Mouse (Mus musculus) forebrain, embryonic 10.5 days (tissue): ENCODE measurements around the gene Siah3. TPM values are rescaled to one million over a fixed set of nuclear protein-coding genes. Genes with fewer than 3 reads are reported as not detected.
A peak's percentile ranks its signal among the peaks of the same experiment; 100 is the strongest.

Experiments used
- DNase-seq: peaks from one replicate; pipeline ENCODE4 v3.0.0-alpha.2; 2017; ENCODE audit warnings: low spot score; ENCODE audit errors: extremely low spot score
- H3K27ac ChIP-seq: fragments of 300-500 bp; sonication (generic); 2 replicates; pipeline ENCODE4 v1.5.1; 2016; ENCODE audit warnings: mild to moderate bottlenecking
- H3K27me3 ChIP-seq: fragments of 300-500 bp; sonication (generic); 2 replicates; pipeline ENCODE4 v1.6.1; 2016; ENCODE audit warnings: mild to moderate bottlenecking; ENCODE audit not compliant: poor library complexity, severe bottlenecking
- H3K36me3 ChIP-seq: fragments of 300-500 bp; sonication (generic); replicated peaks from 2 replicates; pipeline ENCODE4 v1.6.1; 2016; ENCODE audit warnings: mild to moderate bottlenecking, moderate library complexity
- H3K4me1 ChIP-seq: fragments of 300-500 bp; sonication (generic); 2 replicates; pipeline ENCODE4 v1.6.1; 2016
- H3K4me3 ChIP-seq: fragments of 300-500 bp; sonication (generic); 2 replicates; pipeline ENCODE4 v1.5.1; 2016; ENCODE audit warnings: mild to moderate bottlenecking, moderate library complexity
- H3K9me3 ChIP-seq: fragments of 300-500 bp; sonication (generic); 2 replicates; pipeline ENCODE4 v1.6.1; 2016; ENCODE audit warnings: mild to moderate bottlenecking, moderate library complexity
- WGBS: fragments of 180-500 bp; shearing (Covaris S2); methylation state at CpG from one replicate; pipeline ENCODE4 v1.1.7; 2016; 5-methylcytosine and 5-hydroxymethylcytosine counted together
- polyA plus RNA-seq: library from polyadenylated mRNA; unstranded; fragments of >200 nt; fragmentation: Nextera tagmentation; extraction: Ambion mirVana; gene quantifications from 2 replicates; pipeline ENCODE4 v1.2.1, GENCODE M21; 2016

Siah3 gene
- polyA plus RNA-seq, 1 experiment from 2014 or later = 0.63 TPM

DNA sequence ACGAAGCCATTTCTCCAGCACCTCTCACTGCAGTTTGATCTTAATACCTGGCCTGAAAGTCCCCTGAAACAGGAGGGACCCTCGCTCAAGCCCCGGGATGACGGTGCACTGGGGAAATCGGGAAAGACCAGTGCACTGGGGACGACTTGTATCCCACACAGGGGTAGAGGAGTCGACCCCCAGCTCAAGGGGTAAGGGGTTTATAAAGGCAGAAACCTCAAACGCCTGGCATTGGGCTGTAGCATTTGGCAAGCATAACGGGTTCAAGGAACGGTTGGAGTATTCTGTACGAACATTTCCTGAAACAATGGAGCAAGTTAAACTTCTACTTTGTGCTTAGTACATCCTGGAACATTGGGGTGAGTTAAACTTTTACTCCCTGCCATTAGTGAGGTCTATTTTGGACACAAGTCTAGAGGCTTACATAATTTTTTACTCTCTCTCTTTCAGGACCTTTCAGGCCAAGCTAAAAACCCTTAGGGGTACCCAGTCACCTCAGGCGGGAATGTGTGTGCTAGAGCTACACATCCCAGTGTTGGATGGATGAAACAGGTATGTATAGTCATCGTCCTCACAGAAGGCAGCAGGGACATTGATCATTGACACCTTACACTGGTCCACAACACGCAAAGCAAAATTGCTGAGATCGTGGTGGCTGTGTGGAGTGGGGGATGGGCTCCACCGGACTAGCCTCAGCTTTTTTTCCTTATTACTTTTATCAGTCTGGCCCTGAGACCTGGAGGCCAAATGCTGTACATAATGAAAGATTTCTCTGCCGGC is 84.6 kb downstream of the Siah3 start:
- H3K4me3 ChIP-seq = no peak overlapping the region
- no peaks in the 10 kb centered on the region for H3K9me3 ChIP-seq
- H3K27me3 ChIP-seq = peaks cover 6% of the 10 kb centered on the region
- no peaks in the 10 kb centered on the region for H3K36me3 ChIP-seq
- no peak for DNase-seq
- peak overlapping the region; percentile 53 for H3K27ac ChIP-seq
- WGBS = 74% methylated on average over 17 of the region's 17 CpGs
- peaks cover 49% of the 10 kb centered on the region for H3K4me1 ChIP-seq

DNA sequence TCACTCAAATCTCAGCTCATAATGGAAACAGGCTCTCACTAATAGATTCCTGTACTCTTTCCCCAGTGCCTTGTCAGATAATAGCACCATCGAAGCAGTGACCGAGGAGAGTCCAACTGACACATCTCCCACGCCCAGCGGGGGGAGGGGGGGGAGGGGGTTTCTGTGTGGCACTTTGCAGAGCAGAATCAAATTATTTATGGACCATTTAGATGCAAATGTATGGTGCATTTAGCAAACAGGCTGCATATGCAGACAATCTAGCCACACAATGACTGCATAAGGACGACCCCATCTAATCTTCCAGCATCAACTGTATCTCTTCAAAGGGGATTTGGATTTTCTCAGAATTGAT is 85.2 kb downstream of the Siah3 start:
- no peaks in the 10 kb centered on the region for H3K9me3 ChIP-seq
- DNase-seq = no peak
- peak overlapping the region; percentile 53 for H3K27ac ChIP-seq
- no peaks in the 10 kb centered on the region for H3K36me3 ChIP-seq
- H3K27me3 ChIP-seq = peaks cover 6% of the 10 kb centered on the region
- peaks cover 49% of the 10 kb centered on the region for H3K4me1 ChIP-seq
- 22% methylated on average over 5 of the region's 5 CpGs for WGBS
- H3K4me3 ChIP-seq = no peak overlapping the region

DNA sequence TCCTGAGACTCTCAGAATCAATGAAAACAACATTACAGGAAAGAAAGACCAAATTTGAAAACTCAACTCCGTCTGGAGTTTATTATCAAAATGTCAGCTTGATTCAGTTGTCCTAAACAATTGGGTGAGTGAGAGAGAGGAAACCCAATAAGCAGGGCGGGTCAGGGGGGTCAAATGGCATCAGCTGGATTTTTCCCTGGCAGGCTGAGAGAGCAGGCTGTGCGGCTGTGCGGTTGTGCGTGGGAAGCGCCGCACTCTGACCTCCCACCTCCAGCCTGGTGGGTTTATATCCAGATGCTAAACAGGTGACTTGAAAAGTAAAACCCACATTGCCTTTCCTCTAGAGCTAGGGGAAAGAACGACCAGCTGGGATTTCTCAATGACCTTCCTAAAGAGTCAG is 85.9 kb downstream of the Siah3 start:
- Histone ChIP-seq H3K4me3 (no peak overlapping the region), H3K27me3 (peaks cover 6% of the 10 kb centered on the region), H3K9me3 (no peaks in the 10 kb centered on the region), H3K27ac (peak overlapping the region; percentile 53; the same call in 1 of the 2 replicates), H3K4me1 (peaks cover 41% of the 10 kb centered on the region), H3K36me3 (no peaks in the 10 kb centered on the region)
- WGBS = 16% methylated on average over 8 of the region's 8 CpGs
- DNase-seq = peak; percentile 49

DNA sequence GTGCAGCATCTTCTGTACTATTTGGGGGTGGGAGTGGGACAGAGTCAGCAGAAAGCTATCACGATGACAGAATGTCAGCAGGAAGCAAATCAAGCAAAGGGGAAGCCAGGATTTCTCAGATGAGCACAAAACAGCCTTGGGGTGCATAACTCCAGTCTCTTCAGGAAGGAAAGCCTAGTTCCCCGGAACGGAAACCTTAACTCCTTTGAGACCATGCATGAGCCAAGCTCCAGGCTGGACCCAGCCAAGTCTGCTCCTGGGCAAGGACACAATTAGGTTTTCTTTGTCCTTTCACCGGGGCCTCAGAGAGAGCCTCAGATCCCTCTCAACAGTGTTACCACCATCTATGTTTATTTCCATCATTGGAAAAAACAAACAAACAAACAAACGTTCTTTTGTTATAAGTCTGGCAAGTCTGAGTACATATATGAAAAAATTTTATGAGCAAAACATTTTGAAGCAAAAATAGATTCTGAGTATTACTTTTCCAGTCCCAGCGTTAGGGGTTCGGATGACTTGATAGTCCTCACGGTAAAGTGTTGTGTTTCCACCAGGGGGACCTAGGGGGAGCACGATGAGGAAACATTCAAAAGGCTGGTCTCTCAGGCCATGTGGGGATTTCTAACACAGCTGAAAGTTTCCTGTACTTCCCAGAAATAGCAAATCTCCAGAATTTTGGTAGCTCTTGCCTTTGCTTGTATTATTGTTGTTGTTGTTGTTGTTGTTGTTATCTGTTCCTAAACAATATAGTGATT is 106.0 kb downstream of the Siah3 start:
- Histone ChIP-seq H3K9me3 (no peaks in the 10 kb centered on the region), H3K4me1 (peaks cover 26% of the 10 kb centered on the region), H3K36me3 (no peaks in the 10 kb centered on the region), H3K27me3 (no peaks in the 10 kb centered on the region), H3K27ac (no peak overlapping the region), H3K4me3 (no peak overlapping the region)
- WGBS = 53% methylated on average over 9 of the region's 9 CpGs
- no peak for DNase-seq

DNA sequence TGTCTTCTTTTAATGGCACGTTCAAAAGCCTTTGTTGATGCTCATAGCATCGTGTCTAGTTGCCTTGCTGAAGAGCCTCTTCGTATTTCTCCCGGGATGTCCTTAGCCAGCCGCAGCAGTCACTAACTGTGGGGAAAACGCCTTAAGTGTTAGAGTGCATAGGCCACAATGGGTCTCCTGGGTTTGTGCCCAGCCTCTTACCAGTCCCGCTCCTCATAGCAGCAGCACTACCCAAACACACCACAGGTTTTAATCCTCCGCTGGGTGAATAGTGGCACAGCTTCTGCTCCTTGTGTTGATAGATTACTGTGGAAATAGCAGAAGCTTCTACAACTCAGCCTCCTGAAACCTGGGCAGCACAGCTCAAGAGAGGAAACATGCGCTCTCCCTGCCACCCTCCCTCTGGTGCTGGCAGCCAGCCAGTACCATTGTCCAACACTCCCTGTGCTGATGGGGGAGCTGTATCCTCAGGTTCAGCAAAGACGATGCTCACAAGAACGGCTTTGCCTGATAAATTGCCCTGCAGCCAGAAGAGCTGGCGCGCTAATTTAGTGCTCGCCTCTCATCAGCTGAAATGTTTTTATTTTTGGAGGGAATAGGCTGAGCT is 109.9 kb downstream of the Siah3 start:
- Histone ChIP-seq H3K4me3 (no peak overlapping the region), H3K27me3 (no peaks in the 10 kb centered on the region), H3K27ac (peak overlapping the region; percentile 70; the same call in 1 of the 2 replicates), H3K9me3 (no peaks in the 10 kb centered on the region), H3K4me1 (peaks cover 23% of the 10 kb centered on the region), H3K36me3 (no peaks in the 10 kb centered on the region)
- 62% methylated on average over 14 of the region's 14 CpGs for WGBS
- peak; percentile 17 for DNase-seq

DNA sequence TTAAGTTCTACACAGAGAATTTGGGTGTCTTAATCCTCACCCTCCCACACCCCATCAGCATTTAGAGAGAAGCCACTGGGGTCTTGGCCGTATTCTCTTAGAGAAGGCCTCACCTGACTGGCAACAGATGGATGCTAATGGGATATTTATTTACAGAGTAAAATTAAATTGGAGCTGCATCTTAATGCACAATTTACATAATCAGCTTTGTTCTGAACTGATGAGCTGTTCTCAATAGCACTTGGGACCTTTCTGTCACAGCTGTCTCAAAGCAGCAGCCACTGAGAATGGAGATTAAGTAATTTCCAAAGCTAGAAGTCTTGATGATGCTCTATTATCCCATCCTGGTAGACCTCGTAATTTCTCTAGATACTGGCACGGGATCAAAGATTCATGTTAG is 110.5 kb downstream of the Siah3 start:
- Histone ChIP-seq H3K4me3 (no peak overlapping the region), H3K27me3 (no peaks in the 10 kb centered on the region), H3K4me1 (peaks cover 22% of the 10 kb centered on the region), H3K27ac (peak overlapping the region; percentile 70; the same call in 1 of the 2 replicates), H3K36me3 (no peaks in the 10 kb centered on the region), H3K9me3 (no peaks in the 10 kb centered on the region)
- no peak for DNase-seq
- WGBS = 74% methylated on average over 3 of the region's 3 CpGs

DNA sequence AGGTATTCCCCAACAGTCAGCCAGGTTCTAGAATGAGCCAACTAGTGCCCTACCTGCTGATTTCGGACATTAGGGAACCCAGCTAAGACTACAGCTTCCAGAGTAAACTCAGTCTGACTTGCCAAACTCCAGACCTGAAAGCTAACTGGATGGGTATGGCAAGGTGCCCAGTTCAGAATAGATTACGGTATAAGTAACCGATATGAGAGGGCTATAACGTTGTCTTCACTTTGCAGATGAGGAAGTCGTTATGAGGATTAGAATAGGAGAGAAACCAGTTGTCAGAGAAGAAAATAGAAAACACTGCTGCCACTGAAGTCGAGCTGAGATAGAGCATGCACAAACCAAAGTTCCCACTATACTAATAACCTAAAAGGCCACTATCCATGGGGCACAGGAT is 123.2 kb downstream of the Siah3 start:
- H3K4me1 ChIP-seq = no peaks in the 10 kb centered on the region
- H3K27me3 ChIP-seq = no peaks in the 10 kb centered on the region
- no peak for DNase-seq
- WGBS = 90% methylated on average over 6 of the region's 6 CpGs
- H3K4me3 ChIP-seq = no peak overlapping the region
- H3K27ac ChIP-seq = no peak overlapping the region
- no peaks in the 10 kb centered on the region for H3K9me3 ChIP-seq
- no peaks in the 10 kb centered on the region for H3K36me3 ChIP-seq

Other genes starting within 250 kb of the Siah3 start
- not detected in 2 replicates for gene Cpb2, start 213.7 kb upstream of the Siah3 start, polyA plus RNA-seq
- 36.9 and 38.3 TPM in 2 replicates for gene Zc3h13, start 171.6 kb upstream of the Siah3 start, polyA plus RNA-seq
- not detected in 2 replicates for gene Spert, start 137.1 kb downstream of the Siah3 start, polyA plus RNA-seq
- not detected in 2 replicates for gene Erich6b, start 186.3 kb downstream of the Siah3 start, polyA plus RNA-seq